Mouse (Mus musculus) megakaryocyte, adult 5-6 weeks (primary cell): Measurements from ENCODE around the gene Proser2. TPM values are rescaled to one million over a fixed set of nuclear protein-coding genes. Genes with fewer than 3 reads are reported as not detected.
A peak's percentile ranks its signal among the peaks of the same experiment; 100 is the strongest.

Experiments used
- ATAC-seq: 2 replicates; pipeline ENCODE4 v1.8.0; 2016; ENCODE audit warnings: mild to moderate bottlenecking, inconsistent platforms; ENCODE audit not compliant: poor library complexity, severe bottlenecking
- total RNA-seq, 2 experiments: library from RNA; stranded (forward) in 1 of 2; stranded (reverse) in 1 of 2; fragments of 153-499, 151-499 nt in 1 of 2; fragments of 221-1000, 200-1000 nt in 1 of 2; gene quantifications; 2 replicates each; pipeline versions ENCODE4 v1.2.3 to v1.2.4; 2015 to 2017

Proser2 gene
- total RNA-seq (2015) (not detected in 2 replicates), total RNA-seq (2017) (0.15 TPM in 1 of 2 replicates, not detected in the other)

GRCm38 (mm10) chr2:6129555-6130355, at the start of gene Proser2:
TSS of gene Proser2 (minus strand) at chr2:6130211.
- ATAC-seq: peak; percentile 49

GRCm38 (mm10) chr2:6179749-6180117, 49.7 kb upstream of the Proser2 start:
- peak; percentile 94 for ATAC-seq

GRCm38 (mm10) chr2:6178901-6179748, 49.1 kb upstream of the Proser2 start:
- peak; percentile 53 for ATAC-seq

- ATAC-seq: no peak
These were observed 43.0 kb upstream of the Proser2 start for GRCm38 (mm10) chr2:6173013-6173412.

GRCm38 (mm10) chr2:6168560-6168959, 38.5 kb upstream of the Proser2 start:
- ATAC-seq: no peak

- peak; percentile 56 for ATAC-seq
These were observed 38.0 kb upstream of the Proser2 start for GRCm38 (mm10) chr2:6167843-6168558.

- peak; percentile 67 for ATAC-seq
These were observed 35.8 kb upstream of the Proser2 start for GRCm38 (mm10) chr2:6165771-6166170.

- no peak for ATAC-seq
These were observed 34.7 kb upstream of the Proser2 start for GRCm38 (mm10) chr2:6164606-6165290.

GRCm38 (mm10) chr2:6162366-6163040, 32.5 kb upstream of the Proser2 start:
- peak; percentile 82 for ATAC-seq

- no peak for ATAC-seq
These were observed 29.7 kb upstream of the Proser2 start for GRCm38 (mm10) chr2:6159735-6160134.

GRCm38 (mm10) chr2:6159219-6159618, 29.2 kb upstream of the Proser2 start:
- peak; percentile 66 for ATAC-seq

GRCm38 (mm10) chr2:6157635-6158034, 27.6 kb upstream of the Proser2 start:
- ATAC-seq: no peak

GRCm38 (mm10) chr2:6157208-6157607, 27.2 kb upstream of the Proser2 start:
- ATAC-seq: no peak

- ATAC-seq: no peak
These were observed 19.8 kb upstream of the Proser2 start for GRCm38 (mm10) chr2:6149801-6150200.

GRCm38 (mm10) chr2:6146901-6147300, 16.9 kb upstream of the Proser2 start:
- ATAC-seq: no peak

- ATAC-seq: no peak
These were observed 16.2 kb upstream of the Proser2 start for GRCm38 (mm10) chr2:6146257-6146656.

- ATAC-seq: no peak
These were observed 15.6 kb upstream of the Proser2 start for GRCm38 (mm10) chr2:6145611-6146010.

- ATAC-seq: no peak
These were observed 13.1 kb upstream of the Proser2 start for GRCm38 (mm10) chr2:6142915-6143654.

- ATAC-seq: no peak
These were observed 10.7 kb upstream of the Proser2 start for GRCm38 (mm10) chr2:6140572-6141161.
